Mouse (Mus musculus) spleen, adult 2 months (tissue): ENCODE data around the gene Rnf19b. TPM values are rescaled to one million over a fixed set of nuclear protein-coding genes. Genes with fewer than 3 reads are reported as not detected.

Source experiments
- DNase-seq, 2 experiments: peaks; one replicate each; pipeline versions ENCODE4 v3.0.0 to v3.0.0-alpha.2; 2012 to 2021; ENCODE audit warnings: low spot score in 2 of 2, low read depth in 1 of 2
- H3K27ac ChIP-seq: fragments of 200-500 bp; 2 replicates; pipeline ENCODE4 v1.5.1; 2012; ENCODE audit warnings: low read length, inconsistent platforms; ENCODE audit not compliant: insufficient read depth
- H3K27me3 ChIP-seq: fragments of 200-500 bp; 2 replicates; pipeline ENCODE4 v1.6.1; 2012; ENCODE audit warnings: mild to moderate bottlenecking, moderate library complexity, low read length, inconsistent platforms; ENCODE audit not compliant: control insufficient read depth, insufficient read depth
- H3K36me3 ChIP-seq: fragments of 200-500 bp; 2 replicates; pipeline ENCODE4 v1.6.1; 2012; ENCODE audit warnings: mild to moderate bottlenecking, low read length, inconsistent platforms; ENCODE audit not compliant: control insufficient read depth, insufficient read depth
- H3K4me1 ChIP-seq: fragments of 200-500 bp; 2 replicates; pipeline ENCODE4 v1.6.1; 2011; ENCODE audit warnings: inconsistent platforms; ENCODE audit not compliant: control insufficient read depth, insufficient read depth, insufficient read length
- H3K4me3 ChIP-seq: fragments of 200-500 bp; 2 replicates; pipeline ENCODE4 v1.5.1; 2011; ENCODE audit warnings: mild to moderate bottlenecking, inconsistent platforms; ENCODE audit not compliant: insufficient read depth, insufficient read length; ENCODE audit errors: extremely low read depth
- CTCF ChIP-seq: fragments of 200-500 bp; IDR thresholded peaks from 2 replicates; pipeline ENCODE4 v1.5.1; 2011; ENCODE audit warnings: mild to moderate bottlenecking, inconsistent platforms; ENCODE audit not compliant: insufficient read depth, insufficient read length, insufficient replicate concordance; ENCODE audit errors: extremely low read depth
- POLR2A ChIP-seq: fragments of 200-500 bp; IDR thresholded peaks from 2 replicates; pipeline ENCODE4 v1.6.1; 2011; ENCODE audit warnings: low read depth, low read length, inconsistent platforms
- WGBS: fragments of 180-500 bp; shearing (Covaris S2); methylation state at CpG from one replicate; pipeline ENCODE4 v1.1.7; 2018; 5-methylcytosine and 5-hydroxymethylcytosine counted together
- polyA plus RNA-seq: library from polyadenylated mRNA; depleted of rRNA; stranded (reverse); fragments of >200 nt; gene quantifications from 2 replicates; pipeline ENCODE4 v1.2.3, GENCODE M21; 2012

Gene Rnf19b
- polyA plus RNA-seq, 1 experiment: 109 TPM

- H3K27me3 ChIP-seq: peaks cover 5% of the 10 kb centered on the region; the same call in 1 of the 2 replicates
- no peaks in the 10 kb centered on the region for H3K36me3 ChIP-seq
- no peak for DNase-seq
- WGBS: 77% methylated on average over 4 of the region's 4 CpGs
- peaks cover 7% of the 10 kb centered on the region for H3K4me1 ChIP-seq
- TF ChIP-seq POLR2A (no peak), CTCF (no peak)
- H3K4me3 ChIP-seq: no peak overlapping the region
- H3K27ac ChIP-seq: no peak overlapping the region
Measured at GRCm38 (mm10) chr4:129050365-129050764, 7.7 kb upstream of the Rnf19b start.

- Histone ChIP-seq H3K4me1 (peaks cover 7% of the 10 kb centered on the region), H3K27ac (no peak overlapping the region), H3K27me3 (peaks cover 5% of the 10 kb centered on the region; the same call in 1 of the 2 replicates), H3K36me3 (no peaks in the 10 kb centered on the region), H3K4me3 (no peak overlapping the region)
- TF ChIP-seq POLR2A (no peak), CTCF (no peak)
- WGBS: 75% methylated on average over 6 of the region's 6 CpGs
- DNase-seq: no peak
Measured at GRCm38 (mm10) chr4:129050901-129051417, 7.1 kb upstream of the Rnf19b start.

GRCm38 (mm10) chr4:129051461-129052183, 6.4 kb upstream of the Rnf19b start:
- Histone ChIP-seq H3K36me3 (no peaks in the 10 kb centered on the region), H3K4me1 (peaks cover 7% of the 10 kb centered on the region), H3K27ac (no peak overlapping the region), H3K27me3 (peaks cover 5% of the 10 kb centered on the region; the same call in 1 of the 2 replicates), H3K4me3 (no peak overlapping the region)
- WGBS: 69% methylated on average over 11 of the region's 11 CpGs
- TF ChIP-seq POLR2A (no peak), CTCF (no peak)
- no peak for DNase-seq

- DNase-seq: no peak
- Histone ChIP-seq H3K4me3 (no peak overlapping the region), H3K4me1 (no peaks in the 10 kb centered on the region; the same call in 1 of the 2 replicates), H3K27me3 (no peaks in the 10 kb centered on the region; the same call in 1 of the 2 replicates), H3K36me3 (no peaks in the 10 kb centered on the region), H3K27ac (no peak overlapping the region)
- 88% methylated on average over 12 of the region's 12 CpGs for WGBS
- no peak for TF ChIP-seq POLR2A
- TF ChIP-seq CTCF: no peak
Measured at GRCm38 (mm10) chr4:129054757-129055156, 3.3 kb upstream of the Rnf19b start.

GRCm38 (mm10) chr4:129055562-129055961, 2.5 kb upstream of the Rnf19b start:
- H3K36me3 ChIP-seq: no peaks in the 10 kb centered on the region
- no peak for TF ChIP-seq POLR2A
- TF ChIP-seq CTCF: no peak
- no peak overlapping the region for H3K27ac ChIP-seq
- H3K4me1 ChIP-seq: no peaks in the 10 kb centered on the region; the same call in 1 of the 2 replicates
- WGBS: 80% methylated on average over 5 of the region's 5 CpGs
- H3K27me3 ChIP-seq: no peaks in the 10 kb centered on the region
- no peak overlapping the region for H3K4me3 ChIP-seq
- DNase-seq: no peak

- TF ChIP-seq POLR2A: peak; percentile 93
- no peak for TF ChIP-seq CTCF
- H3K4me1 ChIP-seq: peaks cover 3% of the 10 kb centered on the region
- 5% methylated on average over 44 of the region's 44 CpGs for WGBS
- peak overlapping the region; percentile 88 for H3K4me3 ChIP-seq
- DNase-seq: peak; percentile 86 to 93
- peak overlapping the region; percentile 91 for H3K27ac ChIP-seq
- H3K27me3 ChIP-seq: no peaks in the 10 kb centered on the region
- H3K36me3 ChIP-seq: no peaks in the 10 kb centered on the region
Measured at GRCm38 (mm10) chr4:129057533-129058206, 401 bp upstream of the Rnf19b start.
